7 mouse cellular contexts compared by ENCODE assay signal in the genomic region with DNA sequence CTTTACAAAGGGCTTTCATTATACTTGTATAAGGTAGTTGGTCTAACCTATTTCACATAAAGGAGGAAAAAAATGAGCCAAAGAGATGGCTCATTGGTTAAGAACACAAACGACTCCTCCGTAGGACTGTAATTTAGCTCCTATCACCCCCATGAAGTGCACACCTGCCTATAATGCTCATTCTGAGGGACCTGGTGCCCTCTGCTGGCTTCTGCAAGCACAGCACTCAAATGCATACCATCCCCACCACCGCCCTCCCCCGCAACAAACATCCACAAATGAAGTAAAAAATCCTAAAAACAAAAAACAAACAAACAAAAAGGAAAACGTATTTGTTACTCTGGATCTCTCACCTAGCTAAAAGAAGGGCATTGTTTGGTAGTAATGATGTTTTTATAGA.
A peak's percentile ranks its signal among the peaks of the same experiment; 100 is the strongest.
DNase-seq lines count a peak whose midpoint lies in the region; ATAC-seq and TF ChIP-seq lines count a peak whose summit lies in the region.

No protein-coding gene starts in this region.

- ATAC-seq in common myeloid progenitor, adult 5-6 weeks (replicated peaks; ENCODE audit: low read depth, poor library complexity, severe bottlenecking), result peak; percentile 71

- H3K36me3 ChIP-seq in heart, embryonic 10.5 days, result no peaks in the 10 kb centered on the region

- intact Hi-C loops in left cerebral cortex, adult 2 months (cut with DNase I), result no loop called here
- intact Hi-C loops in left cerebral cortex, postnatal 36 days (cut with DNase I), result no loop called here

- peak; percentile 53 for TF ChIP-seq CTCF in left cerebral cortex, adult 2 months (IDR thresholded peaks at IDR 0.05)
- TF ChIP-seq CTCF in olfactory bulb, adult 2 months (IDR thresholded peaks at IDR 0.05; ENCODE audit: insufficient read depth, low read depth, low read length), result 0 out of 2 replicates have a peak, but pooled peaks have one; percentile 10

- no peak for DNase-seq in left cerebral cortex, adult 2 months (ENCODE audit: extremely low spot score in 1 of 2, low spot score in 2 of 2)
- DNase-seq in left cerebral cortex, postnatal 36 days (ENCODE audit: low spot score in 2 of 2), result no peak
- DNase-seq in ES-CJ7 (ENCODE audit: low read depth, low spot score), result peak; percentile 53
- no peak for DNase-seq in gastrocnemius, adult 18-20 months (ENCODE audit: low spot score)
- no peak for DNase-seq in heart, embryonic 10.5 days (ENCODE audit: low spot score)

- 0 out of 2 replicates have a peak, but pooled peaks cover 2% of the 10 kb centered on the region for H3K4me1 ChIP-seq in olfactory bulb, adult 2 months (ENCODE audit: control insufficient read depth, insufficient read depth, low read length)
- H3K4me1 ChIP-seq in heart, embryonic 10.5 days, result no peaks in the 10 kb centered on the region

- no peaks in the 10 kb centered on the region for H3K27me3 ChIP-seq in heart, embryonic 10.5 days (ENCODE audit: insufficient read depth, poor library complexity, severe bottlenecking)

- 0 out of 2 replicates have a peak, but pooled peaks cover 2% of the 10 kb centered on the region for H3K9me3 ChIP-seq in heart, embryonic 10.5 days

- no peak for TF ChIP-seq POLR2A in olfactory bulb, adult 2 months (IDR thresholded peaks at IDR 0.05; ENCODE audit: insufficient read depth, low read depth, low read length)

- H3K4me3 ChIP-seq in left cerebral cortex, adult 2 months, result no peak overlapping the region
- no peak overlapping the region for H3K4me3 ChIP-seq in olfactory bulb, adult 2 months (ENCODE audit: insufficient read depth, low read depth, low read length)
- no peak overlapping the region for H3K4me3 ChIP-seq in heart, embryonic 10.5 days

- no peak overlapping the region for H3K27ac ChIP-seq in left cerebral cortex, adult 2 months
- H3K27ac ChIP-seq in olfactory bulb, adult 2 months (ENCODE audit: insufficient read depth, low read depth, low read length), result no peak overlapping the region
- no peak overlapping the region for H3K27ac ChIP-seq in heart, embryonic 10.5 days

- 82% methylated on average over 5 of the region's 5 CpGs for WGBS in olfactory bulb, adult 2 months
- 61% methylated on average over 5 of the region's 5 CpGs for WGBS in heart, embryonic 10.5 days
